Mouse (Mus musculus): ENCODE measurements around the gene Khk. TPM values are rescaled to one million over a fixed set of nuclear protein-coding genes. Genes with fewer than 3 reads are reported as not detected.
A peak's percentile ranks its signal among the peaks of the same experiment; 100 is the strongest.

Khk gene
- polyA plus RNA-seq, 1 experiment from 2014 or later = 12.4 TPM

- ATAC-seq (replicated peaks; ENCODE audit: insufficient number of reproducible peaks, insufficient read depth, low FRiP score, low read depth) = peak; percentile 45
- H3K27me3 ChIP-seq = no peaks in the 10 kb centered on the region
- WGBS = under 1% methylated on average over 36 of the region's 42 CpGs
- peaks cover 32% of the 10 kb centered on the region for H3K36me3 ChIP-seq
- H3K4me1 ChIP-seq (replicated peaks) = peaks cover 22% of the 10 kb centered on the region
- H3K9me3 ChIP-seq (replicated peaks) = no peaks in the 10 kb centered on the region
- H3K9ac ChIP-seq = peak overlapping the region; percentile 84
- peak overlapping the region; percentile 87 for H3K4me2 ChIP-seq
- peak overlapping the region; percentile 96 for H3K27ac ChIP-seq
- H3K4me3 ChIP-seq = peak overlapping the region; percentile 89
Observed at GRCm38 (mm10) chr5:30889088-30889754, 32.0 kb upstream of the Khk start.

DNA sequence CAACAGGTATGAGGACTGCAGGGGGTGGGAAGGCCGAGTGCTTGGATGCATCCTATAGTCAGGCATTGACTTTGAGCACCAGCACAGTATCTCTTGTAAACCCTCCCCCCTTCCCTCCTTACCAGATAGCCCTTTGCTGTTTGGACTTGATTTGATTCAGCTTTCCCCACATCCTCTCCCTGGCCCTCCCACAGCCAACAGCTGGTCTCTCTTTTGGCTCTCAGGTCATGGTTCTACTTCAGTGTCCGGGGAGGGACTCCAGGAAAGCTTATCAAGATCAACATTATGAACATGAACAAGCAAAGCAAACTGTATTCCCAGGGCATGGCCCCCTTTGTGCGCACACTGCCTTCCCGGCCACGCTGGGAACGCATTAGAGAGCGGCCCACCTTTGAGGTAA lies 30.9 kb upstream of the Khk start:
- no peak for ATAC-seq (replicated peaks; ENCODE audit: insufficient number of reproducible peaks, insufficient read depth, low FRiP score, low read depth)
- Histone ChIP-seq H3K27me3 (no peaks in the 10 kb centered on the region), H3K36me3 (peaks cover 39% of the 10 kb centered on the region), H3K4me1 (replicated peaks) (peaks cover 22% of the 10 kb centered on the region), H3K4me3 (peak overlapping the region; percentile 89), H3K27ac (peak overlapping the region; percentile 96; the same call in 1 of the 2 replicates), H3K9ac (peak overlapping the region; percentile 84; the same call in 1 of the 2 replicates), H3K4me2 (peak overlapping the region; percentile 87), H3K9me3 (replicated peaks) (no peaks in the 10 kb centered on the region)
- WGBS = 78% methylated on average over 7 of the region's 7 CpGs

- Histone ChIP-seq H3K27me3 (no peaks in the 10 kb centered on the region), H3K9me3 (replicated peaks) (no peaks in the 10 kb centered on the region), H3K27ac (no peak overlapping the region), H3K4me1 (replicated peaks) (peaks cover 23% of the 10 kb centered on the region), H3K9ac (no peak overlapping the region), H3K4me2 (no peak overlapping the region), H3K4me3 (no peak overlapping the region), H3K36me3 (peaks cover 35% of the 10 kb centered on the region)
- no peak for ATAC-seq (replicated peaks; ENCODE audit: insufficient number of reproducible peaks, insufficient read depth, low FRiP score, low read depth)
- 89% methylated on average over 5 of the region's 5 CpGs for WGBS
Observed at GRCm38 (mm10) chr5:30901860-30902259, 19.4 kb upstream of the Khk start.

DNA sequence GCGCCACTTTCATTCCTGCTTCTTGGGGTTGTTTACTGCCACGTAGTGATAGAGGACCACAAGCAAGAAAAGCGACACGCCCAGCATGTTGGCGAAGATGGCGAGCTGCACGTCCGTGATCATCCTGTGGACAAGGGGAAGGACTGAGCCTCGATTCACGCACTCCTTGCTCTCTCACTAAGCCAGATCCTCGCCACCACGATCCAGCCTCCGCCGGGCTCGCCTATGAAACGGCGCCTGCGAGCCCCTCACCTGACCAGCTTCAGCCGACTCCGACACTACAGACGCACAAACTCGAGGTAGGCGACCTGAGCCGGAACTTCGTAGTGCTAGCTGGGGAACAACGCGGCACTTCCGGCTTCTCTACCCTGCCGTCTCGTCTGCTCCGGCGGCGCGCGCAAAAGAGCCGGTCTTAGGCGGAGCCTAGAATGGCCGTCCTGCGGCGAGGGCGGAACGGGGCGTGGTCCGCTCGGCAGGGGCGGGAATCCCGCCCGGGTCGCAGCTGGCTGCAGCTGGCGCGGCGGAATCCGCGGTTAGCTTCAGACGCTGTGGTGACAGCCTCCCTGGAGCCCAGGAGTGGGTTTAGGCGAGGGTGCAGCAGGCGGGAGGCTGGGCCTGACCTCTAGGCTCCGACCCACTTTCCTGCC lies 13.7 kb upstream of the Khk start, which contains the start of gene Ost4:
Gene Ost4, minus strand, starts transcription at position 376 of the 647 bp plus-strand sequence.
- Histone ChIP-seq H3K27ac (peak within 1 kb of the TSS; percentile 95), H3K36me3 (peaks cover 26% of the 10 kb centered on the region), H3K9ac (peak within 1 kb of the TSS; percentile 73), H3K4me1 (replicated peaks) (peaks cover 61% of the 10 kb centered on the region), H3K4me2 (peak within 1 kb of the TSS; percentile 88), H3K27me3 (no peaks in the 10 kb centered on the region), H3K4me3 (peak within 1 kb of the TSS; percentile 64), H3K9me3 (replicated peaks) (no peaks in the 10 kb centered on the region)
- peak; percentile 93 for ATAC-seq (replicated peaks; ENCODE audit: insufficient number of reproducible peaks, insufficient read depth, low FRiP score, low read depth)
- under 1% methylated on average over 58 of the region's 58 CpGs for WGBS

DNA sequence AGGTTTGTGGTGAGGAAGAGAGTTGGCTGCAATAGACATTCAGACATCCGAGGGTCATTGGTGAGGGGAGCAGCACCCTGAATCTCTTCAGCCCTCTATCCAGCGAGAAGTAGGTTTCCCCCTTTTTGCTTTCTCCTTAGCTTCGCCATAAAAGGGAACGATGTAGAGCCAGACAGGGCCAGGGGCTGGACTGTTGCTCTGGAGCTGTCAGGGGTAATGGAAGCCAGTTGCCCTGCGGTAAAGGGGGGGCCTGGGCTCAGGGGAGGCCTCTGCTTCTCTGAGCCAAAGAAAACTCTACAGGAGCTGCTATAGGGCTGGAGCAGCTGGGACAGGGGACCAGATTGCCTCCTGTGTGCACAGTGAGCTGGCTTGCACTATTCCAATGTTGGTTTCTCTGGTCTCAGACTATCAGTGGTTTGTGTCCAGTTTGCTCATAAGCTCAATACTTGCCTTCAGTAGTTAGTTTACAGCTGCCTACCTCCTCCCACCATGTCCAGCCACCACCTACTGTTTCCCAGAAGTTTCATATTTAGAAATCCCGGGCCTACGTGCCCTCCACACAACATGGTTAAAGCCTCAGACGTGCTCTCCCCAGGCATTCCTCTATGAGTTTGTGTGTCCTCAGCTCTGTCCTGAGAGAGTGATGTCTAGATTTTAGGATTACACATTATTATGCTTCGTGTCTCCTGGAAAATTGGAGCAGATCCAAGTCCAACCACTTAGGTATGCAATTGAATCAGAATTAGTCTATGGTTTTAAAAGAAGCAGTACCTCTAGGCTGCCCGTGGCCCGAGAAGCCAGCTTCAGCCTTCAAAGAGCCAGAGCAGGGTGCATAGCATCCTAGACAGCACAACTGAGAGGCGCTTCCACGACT lies 12.6 kb upstream of the Khk start:
- Histone ChIP-seq H3K9me3 (replicated peaks) (no peaks in the 10 kb centered on the region), H3K4me3 (peak overlapping the region; percentile 64), H3K36me3 (peaks cover 24% of the 10 kb centered on the region), H3K27ac (peak overlapping the region; percentile 95), H3K27me3 (no peaks in the 10 kb centered on the region), H3K4me2 (peak overlapping the region; percentile 88), H3K4me1 (replicated peaks) (peaks cover 69% of the 10 kb centered on the region), H3K9ac (peak overlapping the region; percentile 73)
- ATAC-seq (replicated peaks; ENCODE audit: insufficient number of reproducible peaks, insufficient read depth, low FRiP score, low read depth) = peak; percentile 43
- 28% methylated on average over 13 of the region's 13 CpGs for WGBS

DNA sequence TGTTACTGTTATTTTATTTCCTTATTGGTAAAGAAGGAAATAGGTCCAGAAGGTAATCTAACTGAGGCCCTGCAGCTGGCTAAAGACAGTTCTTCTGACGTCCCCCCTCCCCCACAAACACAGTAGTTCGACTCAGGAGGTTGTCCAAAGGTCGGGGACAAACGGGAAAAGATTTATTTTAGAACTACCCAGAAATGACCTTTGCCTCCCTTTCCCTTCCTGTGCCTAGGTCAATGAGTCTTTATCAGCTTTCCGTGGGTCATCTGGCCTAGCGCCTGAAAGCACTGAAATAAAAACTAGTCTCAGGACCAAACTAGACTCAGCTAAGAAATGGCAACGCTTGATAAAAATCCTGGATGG lies 12.0 kb upstream of the Khk start:
- peaks cover 72% of the 10 kb centered on the region for H3K4me1 ChIP-seq (replicated peaks)
- H3K4me3 ChIP-seq = no peak overlapping the region
- no peaks in the 10 kb centered on the region for H3K27me3 ChIP-seq
- 0 out of 2 replicates have a peak overlapping the region, but pooled peaks have one; percentile 88 for H3K4me2 ChIP-seq
- no peaks in the 10 kb centered on the region for H3K9me3 ChIP-seq (replicated peaks)
- whole genome bisulfite sequencing = 22% methylated on average over 7 of the region's 7 CpGs
- ATAC-seq (replicated peaks; ENCODE audit: insufficient number of reproducible peaks, insufficient read depth, low FRiP score, low read depth) = no peak
- peaks cover 19% of the 10 kb centered on the region for H3K36me3 ChIP-seq
- peak overlapping the region; percentile 95 for H3K27ac ChIP-seq
- no peak overlapping the region for H3K9ac ChIP-seq

GRCm38 (mm10) chr5:30909863-30910262 lies 11.4 kb upstream of the Khk start:
- peaks cover 72% of the 10 kb centered on the region for H3K4me1 ChIP-seq (replicated peaks)
- no peaks in the 10 kb centered on the region for H3K27me3 ChIP-seq

GRCm38 (mm10) chr5:30910481-30910880 lies 10.8 kb upstream of the Khk start:
- peaks cover 7% of the 10 kb centered on the region; the same call in 1 of the 2 replicates for H3K36me3 ChIP-seq
- no peak for ATAC-seq (replicated peaks; ENCODE audit: insufficient number of reproducible peaks, insufficient read depth, low FRiP score, low read depth)
- peak overlapping the region; percentile 50; the same call in 1 of the 2 replicates for H3K27ac ChIP-seq
- peaks cover 71% of the 10 kb centered on the region for H3K4me1 ChIP-seq (replicated peaks)
- H3K27me3 ChIP-seq = no peaks in the 10 kb centered on the region
- no peaks in the 10 kb centered on the region for H3K9me3 ChIP-seq (replicated peaks)
- H3K4me2 ChIP-seq = no peak overlapping the region
- no peak overlapping the region for H3K9ac ChIP-seq
- no peak overlapping the region for H3K4me3 ChIP-seq

More at GRCm38 (mm10) chr5:30909863-30910262, 11.4 kb upstream of the Khk start:
- Histone ChIP-seq H3K27ac (peak overlapping the region; percentile 95), H3K4me2 (no peak overlapping the region), H3K9me3 (replicated peaks) (no peaks in the 10 kb centered on the region), H3K36me3 (peaks cover 13% of the 10 kb centered on the region), H3K9ac (no peak overlapping the region), H3K4me3 (no peak overlapping the region)
- 86% methylated on average over 7 of the region's 7 CpGs for WGBS
- no peak for ATAC-seq (replicated peaks; ENCODE audit: insufficient number of reproducible peaks, insufficient read depth, low FRiP score, low read depth)

DNA sequence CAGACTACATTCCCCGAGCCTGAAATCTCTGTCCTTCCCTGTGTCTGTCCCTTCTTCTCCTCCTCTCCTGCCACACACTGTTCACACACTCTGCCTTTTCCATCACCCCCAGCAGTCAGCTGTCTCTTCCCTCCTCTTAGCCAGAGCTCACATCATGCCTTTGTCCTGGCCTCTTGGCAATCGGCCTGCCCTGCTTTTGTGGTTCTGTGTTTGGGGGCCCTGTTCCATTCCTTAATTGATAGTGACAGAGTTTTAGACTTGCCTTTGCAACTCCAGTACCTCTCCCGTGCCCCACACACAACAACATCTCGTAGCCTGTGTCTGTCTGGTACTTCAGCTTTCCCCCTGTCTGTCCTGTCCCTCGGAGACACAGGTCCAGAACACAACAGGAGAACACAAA lies 9.1 kb upstream of the Khk start:
- Histone ChIP-seq H3K27me3 (no peaks in the 10 kb centered on the region), H3K9me3 (replicated peaks) (no peaks in the 10 kb centered on the region), H3K36me3 (peaks cover 2% of the 10 kb centered on the region; the same call in 1 of the 2 replicates), H3K9ac (0 out of 2 replicates have a peak overlapping the region, but pooled peaks have one; percentile 16), H3K4me3 (no peak overlapping the region), H3K27ac (peak overlapping the region; percentile 94), H3K4me1 (replicated peaks) (peaks cover 70% of the 10 kb centered on the region), H3K4me2 (no peak overlapping the region)
- no peak for ATAC-seq (replicated peaks; ENCODE audit: insufficient number of reproducible peaks, insufficient read depth, low FRiP score, low read depth)
- 41% methylated on average over 5 of the region's 5 CpGs for WGBS

- H3K4me1 ChIP-seq (replicated peaks) = peaks cover 73% of the 10 kb centered on the region
- peaks cover 8% of the 10 kb centered on the region; the same call in 1 of the 2 replicates for H3K36me3 ChIP-seq
- H3K27me3 ChIP-seq = no peaks in the 10 kb centered on the region
- peak within 1 kb of the TSS; percentile 55 for H3K4me3 ChIP-seq
- no peaks in the 10 kb centered on the region for H3K9me3 ChIP-seq (replicated peaks)
- WGBS = 23% methylated on average over 11 of the region's 13 CpGs
- peak within 1 kb of the TSS; percentile 74 for H3K4me2 ChIP-seq
- H3K9ac ChIP-seq = peak within 1 kb of the TSS; percentile 64
- ATAC-seq (replicated peaks; ENCODE audit: insufficient number of reproducible peaks, insufficient read depth, low FRiP score, low read depth) = peak; percentile 65
- peak within 1 kb of the TSS; percentile 94 for H3K27ac ChIP-seq
Observed at GRCm38 (mm10) chr5:30913060-30913841, 8.0 kb upstream of the Khk start, which contains the start of gene Emilin1. Gene Emilin1, plus strand, starts transcription at chr5:30913402.

Measured in heart, embryonic 15.5 days (tissue).